Mouse (Mus musculus): Measurements from ENCODE around the gene Prrt2.

DNA sequence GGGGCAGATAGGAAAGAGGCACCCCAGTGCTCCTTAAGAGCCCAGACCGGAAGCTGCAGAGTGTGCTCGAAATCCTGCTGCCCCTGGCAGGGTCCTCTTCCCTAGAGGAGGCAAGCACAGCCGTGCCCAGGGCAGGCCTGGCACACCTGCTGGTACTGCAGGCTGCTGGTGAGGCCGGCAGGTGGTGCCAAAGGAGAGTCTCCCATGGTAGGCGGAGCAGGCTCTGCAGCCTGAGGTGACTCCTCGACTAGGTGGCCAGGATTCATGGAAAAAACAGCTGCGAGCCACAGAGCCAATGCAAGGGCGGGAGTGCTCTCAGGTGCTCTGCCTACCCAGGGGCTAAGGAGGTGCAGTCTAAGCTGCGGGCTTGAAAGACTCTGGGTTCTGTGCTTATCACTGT is 34.7 kb downstream of the Prrt2 start:
- TF ChIP-seq CTCF (conservative IDR thresholded peaks at IDR 0.05; ENCODE audit: low read length) (no peak; the same call in 1 of the 2 replicates), POU5F1 (IDR thresholded peaks at IDR 0.05; ENCODE audit: borderline replicate concordance, low read length) (no peak), NANOG (IDR thresholded peaks at IDR 0.05; ENCODE audit: borderline replicate concordance, low read length) (no peak)
